Mouse (Mus musculus) intestine, embryonic 16.5 days (tissue): ENCODE measurements around the gene Acsbg1. TPM values are rescaled to one million over a fixed set of nuclear protein-coding genes. Genes with fewer than 3 reads are reported as not detected.
"Not testable (repeated sequence)": the region's sequence is repeated elsewhere in the genome, so short reads cannot be mapped to it uniquely, and the experiment has no call there.

Source experiments
- ATAC-seq: fragments of 200-750 bp; cut with Nextera tagmentation; 2 replicates; pipeline ENCODE4 v1.8.0; 2017; ENCODE audit warnings: moderate TSS enrichment, moderate library complexity
- H3K27ac ChIP-seq: fragments of 300-500 bp; sonication (generic); 2 replicates; pipeline ENCODE4 v1.5.1; 2014; ENCODE audit warnings: mild to moderate bottlenecking, low read length
- H3K27me3 ChIP-seq: fragments of 300-500 bp; sonication (generic); replicated peaks from 2 replicates; pipeline ENCODE4 v1.6.1; 2014; ENCODE audit warnings: low read length, control low read depth, mixed read lengths; ENCODE audit not compliant: control insufficient read depth, insufficient read depth
- H3K36me3 ChIP-seq: fragments of 300-500 bp; sonication (generic); 2 replicates; pipeline ENCODE4 v1.6.1; 2014; ENCODE audit warnings: low read length, control low read depth; ENCODE audit not compliant: control insufficient read depth, insufficient read depth
- H3K4me1 ChIP-seq: fragments of 300-500 bp; sonication (generic); 2 replicates; pipeline ENCODE4 v1.6.1; 2014; ENCODE audit warnings: low read length, control low read depth, mixed read lengths; ENCODE audit not compliant: control insufficient read depth, insufficient read depth
- H3K4me2 ChIP-seq: fragments of 300-500 bp; sonication (generic); 2 replicates; pipeline ENCODE4 v1.6.1; 2014; ENCODE audit warnings: low read depth, low read length, control low read depth
- H3K4me3 ChIP-seq: fragments of 300-500 bp; sonication (generic); 2 replicates; pipeline ENCODE4 v1.5.1; 2014; ENCODE audit warnings: mild to moderate bottlenecking, low read length
- H3K9ac ChIP-seq: fragments of 300-500 bp; sonication (generic); 2 replicates; pipeline ENCODE4 v1.6.1; 2014; ENCODE audit warnings: low read depth, low read length
- H3K9me3 ChIP-seq: fragments of 300-500 bp; sonication (generic); 2 replicates; pipeline ENCODE4 v1.6.1; 2016; ENCODE audit warnings: low read length, control low read depth; ENCODE audit not compliant: control insufficient read depth
- WGBS: fragments of 180-500 bp; shearing (Covaris S2); extraction: QIAGEN DNeasy Blood & Tissue Kit; methylation state at CpG from one replicate; pipeline ENCODE4 v1.1.7; 2014; 5-methylcytosine and 5-hydroxymethylcytosine counted together
- polyA plus RNA-seq: library from polyadenylated mRNA; unstranded; fragments of >200 nt; fragmentation: Nextera tagmentation; extraction: Ambion mirVana; gene quantifications from 2 replicates; pipeline ENCODE4 v1.2.1, GENCODE M21; 2015

Acsbg1 gene
- polyA plus RNA-seq, 1 experiment from 2014 or later: 0.91 TPM

DNA sequence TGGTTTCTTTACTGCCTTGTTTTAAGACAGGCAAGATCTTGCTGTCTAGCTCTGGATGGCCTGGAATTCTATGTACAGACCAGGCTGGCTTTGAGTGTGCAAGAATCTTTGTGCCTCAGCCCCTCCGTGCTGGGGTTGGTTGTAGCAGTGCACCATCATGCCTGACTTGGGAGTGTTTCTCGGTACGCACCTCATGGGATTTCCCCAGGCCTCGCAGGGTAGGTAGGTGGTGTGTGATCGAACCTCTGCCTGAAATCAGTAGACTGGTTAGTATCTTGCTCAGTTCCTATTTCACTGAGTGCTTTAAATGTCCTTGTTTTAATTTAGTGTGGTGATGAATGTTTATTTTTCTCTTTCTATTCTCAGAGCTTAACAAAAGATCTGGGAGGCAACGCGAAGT lies 58.8 kb downstream of the Acsbg1 start:
- WGBS: 84% methylated on average over 7 of the region's 7 CpGs
- no peak overlapping the region for H3K4me2 ChIP-seq
- no peak overlapping the region for H3K9ac ChIP-seq
- no peak overlapping the region for H3K27ac ChIP-seq
- ATAC-seq: no peak
- H3K4me1 ChIP-seq: no peaks in the 10 kb centered on the region
- no peaks in the 10 kb centered on the region for H3K27me3 ChIP-seq
- H3K9me3 ChIP-seq: no peaks in the 10 kb centered on the region
- H3K4me3 ChIP-seq: no peak overlapping the region
- H3K36me3 ChIP-seq: peaks cover 7% of the 10 kb centered on the region

GRCm38 (mm10) chr9:54602386-54602785 lies 59.3 kb downstream of the Acsbg1 start:
- H3K9me3 ChIP-seq: no peaks in the 10 kb centered on the region
- no peak overlapping the region for H3K27ac ChIP-seq
- no peak for ATAC-seq
- H3K4me3 ChIP-seq: no peak overlapping the region
- no peaks in the 10 kb centered on the region for H3K4me1 ChIP-seq
- no peak overlapping the region for H3K4me2 ChIP-seq
- peaks cover 7% of the 10 kb centered on the region for H3K36me3 ChIP-seq
- no peak overlapping the region for H3K9ac ChIP-seq
- no peaks in the 10 kb centered on the region for H3K27me3 ChIP-seq
- WGBS: 89% methylated on average over 2 of the region's 2 CpGs

- Histone ChIP-seq H3K9me3 (no peaks in the 10 kb centered on the region), H3K27me3 (no peaks in the 10 kb centered on the region), H3K36me3 (peaks cover 10% of the 10 kb centered on the region), H3K4me1 (no peaks in the 10 kb centered on the region), H3K4me2 (no peak overlapping the region), H3K27ac (no peak overlapping the region), H3K4me3 (no peak overlapping the region), H3K9ac (no peak overlapping the region)
- 94% methylated on average over 15 of the region's 15 CpGs for WGBS
- ATAC-seq: no peak
Observed at GRCm38 (mm10) chr9:54596752-54597465, 64.8 kb downstream of the Acsbg1 start.

DNA sequence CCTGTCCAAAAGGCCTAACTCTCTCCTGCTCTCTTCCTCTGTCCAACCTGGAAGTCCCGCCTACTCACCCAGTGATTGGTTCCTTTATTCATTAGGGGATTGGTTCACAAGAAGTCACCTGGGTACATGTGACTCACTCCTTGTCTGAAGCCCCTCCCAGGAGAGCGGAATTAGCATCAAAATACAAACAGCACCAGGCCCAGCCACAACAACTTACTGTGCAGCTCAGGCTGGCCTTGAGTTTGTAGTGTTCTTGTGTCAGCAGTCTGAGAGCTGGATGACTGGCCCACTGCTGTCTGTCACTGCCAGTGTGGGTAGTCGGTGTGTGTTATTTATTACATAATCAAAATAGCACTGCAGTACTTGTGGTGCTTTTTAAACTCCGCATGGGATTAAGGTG lies 68.0 kb downstream of the Acsbg1 start:
- H3K9ac ChIP-seq, H3K4me3 ChIP-seq, H3K27ac ChIP-seq, H3K4me2 ChIP-seq, H3K9me3 ChIP-seq, H3K36me3 ChIP-seq, ATAC-seq, H3K4me1 ChIP-seq, H3K27me3 ChIP-seq: not testable (repeated sequence)
- WGBS: 78% methylated on average over 4 of the region's 4 CpGs

DNA sequence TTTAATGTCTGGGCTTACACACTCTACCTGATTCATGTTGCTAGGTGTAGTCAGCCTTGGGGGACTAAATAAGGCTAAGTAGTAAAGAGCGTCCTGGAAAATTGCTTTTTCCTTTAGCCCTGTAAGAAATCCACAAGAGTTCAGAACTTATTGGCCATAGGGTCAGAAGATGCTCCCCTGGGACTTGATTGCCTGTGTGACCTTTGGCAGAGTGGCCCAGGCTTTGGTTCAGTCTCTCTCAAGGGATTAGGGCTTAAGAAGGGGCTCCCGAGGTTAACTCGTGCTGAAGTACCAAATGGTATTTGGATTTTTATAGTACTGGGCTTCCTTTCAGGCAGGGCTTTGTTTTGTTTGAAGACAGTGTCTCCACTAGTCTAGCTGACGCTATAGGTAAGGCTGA lies 73.8 kb downstream of the Acsbg1 start:
- no peak overlapping the region for H3K27ac ChIP-seq
- H3K9me3 ChIP-seq: no peaks in the 10 kb centered on the region
- no peak for ATAC-seq
- peaks cover 8% of the 10 kb centered on the region for H3K4me1 ChIP-seq
- no peaks in the 10 kb centered on the region for H3K27me3 ChIP-seq
- H3K4me2 ChIP-seq: peak overlapping the region; percentile 69
- peak overlapping the region; percentile 77 for H3K4me3 ChIP-seq
- peak overlapping the region; percentile 43; the same call in 1 of the 2 replicates for H3K9ac ChIP-seq
- H3K36me3 ChIP-seq: 0 out of 2 replicates have a peak, but pooled peaks cover 3% of the 10 kb centered on the region
- 54% methylated on average over 4 of the region's 4 CpGs for WGBS

GRCm38 (mm10) chr9:54586199-54587061 lies 75.2 kb downstream of the Acsbg1 start, which contains the start of gene Idh3a:
Idh3a (plus strand) TSS chr9:54586334.
- H3K36me3 ChIP-seq: 0 out of 2 replicates have a peak, but pooled peaks cover 3% of the 10 kb centered on the region
- peak within 1 kb of the TSS; percentile 50 for H3K27ac ChIP-seq
- WGBS: under 1% methylated on average over 73 of the region's 73 CpGs

GRCm38 (mm10) chr9:54585839-54586198 lies 75.9 kb downstream of the Acsbg1 start:
- Histone ChIP-seq H3K36me3 (0 out of 2 replicates have a peak, but pooled peaks cover under 1% of the 10 kb centered on the region), H3K4me3 (peak overlapping the region; percentile 77), H3K4me2 (peak overlapping the region; percentile 69), H3K27me3 (no peaks in the 10 kb centered on the region), H3K27ac (no peak overlapping the region), H3K4me1 (peaks cover 8% of the 10 kb centered on the region), H3K9ac (0 out of 2 replicates have a peak overlapping the region, but pooled peaks have one; percentile 4), H3K9me3 (no peaks in the 10 kb centered on the region)
- 29% methylated on average over 5 of the region's 5 CpGs for WGBS
- peak; percentile 27; the same call in 1 of the 2 replicates for ATAC-seq

More at GRCm38 (mm10) chr9:54586199-54587061, 75.2 kb downstream of the Acsbg1 start, which contains the start of gene Idh3a:
- peak within 1 kb of the TSS; percentile 77 for H3K4me3 ChIP-seq
- no peaks in the 10 kb centered on the region for H3K27me3 ChIP-seq
- H3K9me3 ChIP-seq: no peaks in the 10 kb centered on the region
- peak within 1 kb of the TSS; percentile 93 for H3K9ac ChIP-seq
- peaks cover 8% of the 10 kb centered on the region for H3K4me1 ChIP-seq
- H3K4me2 ChIP-seq: peak within 1 kb of the TSS; percentile 69
- ATAC-seq: peak; percentile 99

GRCm38 (mm10) chr9:54584127-54584526 lies 77.5 kb downstream of the Acsbg1 start:
- H3K9ac ChIP-seq, H3K36me3 ChIP-seq, H3K27ac ChIP-seq, ATAC-seq, H3K4me1 ChIP-seq, H3K4me3 ChIP-seq, H3K27me3 ChIP-seq, H3K4me2 ChIP-seq, H3K9me3 ChIP-seq: not testable (repeated sequence)
- WGBS: 83% methylated on average over 2 of the region's 2 CpGs

DNA sequence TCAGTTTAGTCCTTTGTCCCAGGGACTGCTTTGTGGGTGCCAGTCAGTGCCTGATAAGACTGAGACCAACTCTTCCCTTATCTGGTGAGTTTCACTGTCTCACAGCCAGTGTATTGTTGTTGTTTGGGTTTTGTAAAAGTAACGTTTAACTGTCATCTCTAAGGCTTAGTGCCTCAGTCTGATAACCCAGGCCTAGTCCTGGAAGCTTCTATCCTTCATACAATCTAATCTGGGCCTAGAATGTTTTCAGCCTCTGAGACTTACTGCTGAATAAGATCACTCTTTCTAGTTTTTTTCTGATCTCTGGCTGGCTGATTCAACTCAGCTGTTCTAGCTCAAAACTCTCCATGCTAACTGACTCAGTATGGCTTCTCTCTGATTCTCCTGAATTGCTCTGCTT lies 78.0 kb downstream of the Acsbg1 start:
- Histone ChIP-seq H3K9me3 (no peaks in the 10 kb centered on the region), H3K4me2 (no peak overlapping the region), H3K4me3 (no peak overlapping the region), H3K27me3 (no peaks in the 10 kb centered on the region), H3K4me1 (peaks cover 8% of the 10 kb centered on the region), H3K36me3 (no peaks in the 10 kb centered on the region), H3K27ac (no peak overlapping the region), H3K9ac (no peak overlapping the region)
- 50% methylated on average over 1 of the region's 1 CpGs for WGBS
- no peak for ATAC-seq
